Mouse (Mus musculus) right cerebral cortex, postnatal 10 days (tissue): Measurements from ENCODE around the gene Hp1bp3.

Experiments used
- DNase-seq, 2 experiments: peaks; one replicate each; pipeline ENCODE4 v3.0.0; 2021; ENCODE audit warnings: low spot score in 2 of 2

Gene Hp1bp3

GRCm38 (mm10) chr4:138216200-138216890, at the start of gene Hp1bp3:
Gene Hp1bp3, plus strand, starts transcription at chr4:138216296.
- DNase-seq: peak; percentile 81 to 82

- no peak for DNase-seq
These were observed 49.6 kb upstream of the Hp1bp3 start for GRCm38 (mm10) chr4:138166519-138166918.

DNA sequence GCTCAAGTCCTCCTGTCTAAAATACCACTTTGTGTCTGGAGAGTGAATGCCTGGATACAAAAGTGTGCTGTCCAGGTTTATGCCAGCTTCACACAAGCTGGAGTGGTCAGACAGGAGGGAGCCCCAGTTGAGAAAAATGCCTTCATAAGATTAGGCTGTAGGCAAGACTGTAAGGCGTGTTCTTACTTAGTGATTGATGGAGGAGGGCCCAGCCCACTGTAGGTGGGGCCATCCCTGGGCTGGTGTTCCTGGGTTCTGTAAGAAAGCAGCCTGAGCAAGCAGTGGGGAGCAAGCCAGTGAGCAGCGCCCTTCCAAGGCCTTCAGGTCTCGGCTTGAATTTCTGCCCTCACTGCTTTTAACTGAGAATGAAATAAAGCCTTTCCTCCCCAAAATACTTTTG, 47.9 kb upstream of the Hp1bp3 start:
- DNase-seq: no peak

- no peak for DNase-seq
These were observed 46.7 kb upstream of the Hp1bp3 start for GRCm38 (mm10) chr4:138169420-138169819.

DNA sequence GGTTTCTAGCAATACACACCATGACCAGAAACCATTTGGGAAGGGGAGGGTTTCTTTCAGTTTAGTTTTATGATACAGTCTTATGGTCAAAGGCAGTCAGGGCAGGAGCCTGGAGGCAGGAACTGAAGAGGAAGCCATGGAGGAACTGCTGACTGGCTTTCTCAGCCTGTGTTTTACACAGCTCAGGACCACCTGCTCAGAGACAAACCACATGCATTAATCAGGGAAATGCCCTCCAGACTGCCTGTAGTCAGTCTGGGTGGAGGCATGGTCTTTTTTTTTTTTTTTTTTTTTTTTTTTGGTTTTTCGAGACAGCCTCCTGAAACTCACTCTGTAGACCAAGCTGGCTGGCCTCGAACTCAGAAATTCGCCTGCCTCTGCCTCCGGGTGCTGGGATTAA, 43.4 kb upstream of the Hp1bp3 start:
- no peak for DNase-seq

DNA sequence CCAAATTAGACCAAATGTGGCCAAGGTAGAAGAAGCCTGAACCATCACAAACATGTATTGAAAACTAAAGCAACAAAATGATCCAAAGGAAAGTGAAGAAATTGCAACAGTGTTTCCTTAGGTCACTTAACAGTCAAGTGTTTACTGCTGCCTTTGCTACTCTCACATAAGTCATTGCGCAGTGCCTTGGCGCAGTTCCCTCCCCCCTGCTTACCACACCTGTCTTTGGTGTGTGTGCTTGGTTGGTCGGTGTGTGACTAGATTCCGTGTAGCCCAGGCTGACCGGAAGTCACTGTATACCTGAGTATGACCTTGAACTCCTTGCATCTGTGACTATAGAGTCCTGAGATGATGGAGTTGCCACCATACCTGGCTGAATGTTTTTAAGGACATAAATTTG, 36.7 kb upstream of the Hp1bp3 start:
- DNase-seq: no peak

- no peak for DNase-seq
These were observed 35.4 kb upstream of the Hp1bp3 start for GRCm38 (mm10) chr4:138180719-138181118.

- DNase-seq: no peak
These were observed 32.0 kb upstream of the Hp1bp3 start for GRCm38 (mm10) chr4:138184056-138184455.

GRCm38 (mm10) chr4:138184573-138184981, 31.5 kb upstream of the Hp1bp3 start:
- DNase-seq: no peak

GRCm38 (mm10) chr4:138185961-138186360, 30.1 kb upstream of the Hp1bp3 start:
- DNase-seq: no peak

DNA sequence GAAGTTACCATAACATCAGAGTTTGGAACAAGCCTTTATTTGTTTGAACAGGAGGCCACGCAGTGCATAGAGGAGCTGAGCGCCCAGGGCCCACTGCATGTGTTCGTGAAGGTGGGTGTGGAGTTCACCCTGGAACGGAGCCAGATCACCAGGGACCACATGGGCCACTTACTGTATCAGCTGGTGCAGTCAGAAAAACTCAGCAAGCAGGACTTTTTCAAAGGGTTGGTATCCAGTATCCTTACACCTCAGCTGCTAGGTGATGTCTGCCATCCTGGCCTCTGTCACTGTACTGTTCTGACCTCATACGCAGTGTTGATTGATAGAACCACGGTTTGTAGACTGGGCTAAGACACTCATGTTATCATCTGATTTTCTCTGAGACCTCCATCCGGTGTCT, 28.1 kb upstream of the Hp1bp3 start:
- no peak for DNase-seq

DNA sequence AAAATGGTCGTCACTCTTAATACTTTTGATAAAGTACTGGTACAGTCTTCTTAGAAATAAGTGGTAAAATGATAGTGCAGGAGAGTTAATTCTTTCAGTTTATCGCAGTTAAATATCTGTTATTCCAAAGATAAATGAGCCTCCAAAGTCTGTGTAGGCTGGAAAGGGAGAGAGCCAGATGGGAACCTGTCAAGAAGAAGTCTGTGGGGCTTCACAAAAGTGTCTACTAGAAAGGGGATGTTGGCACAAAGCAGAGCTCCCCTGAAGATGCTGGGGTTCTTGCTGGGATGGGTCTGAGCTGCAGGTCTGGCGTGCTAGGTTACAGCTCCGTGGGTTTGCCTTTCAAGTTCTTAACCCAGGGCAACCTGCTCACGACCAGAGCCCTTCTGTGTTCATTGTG, 23.5 kb upstream of the Hp1bp3 start:
- DNase-seq: no peak

DNA sequence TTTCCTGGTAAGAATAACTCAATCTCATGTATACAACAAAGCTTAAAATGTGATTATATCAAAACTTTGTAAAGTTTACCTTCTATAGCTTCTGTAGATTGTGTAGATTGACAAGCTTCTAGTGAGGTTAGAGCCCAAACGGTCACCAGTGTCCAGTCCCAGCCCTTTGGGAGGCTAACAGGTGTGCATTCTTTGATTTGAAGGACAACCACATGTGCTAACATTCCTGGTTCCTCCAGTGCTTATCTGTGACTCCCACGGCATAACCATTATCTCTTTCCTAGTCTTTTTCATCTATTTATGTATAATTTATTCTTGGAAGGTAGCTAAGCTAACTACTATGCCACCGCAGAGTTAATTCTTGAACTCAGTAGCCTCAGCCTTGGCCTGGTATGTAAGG, 15.3 kb upstream of the Hp1bp3 start:
- DNase-seq: no peak

GRCm38 (mm10) chr4:138201696-138202095, 14.4 kb upstream of the Hp1bp3 start:
- no peak for DNase-seq

GRCm38 (mm10) chr4:138210116-138210515, 6.0 kb upstream of the Hp1bp3 start:
- no peak for DNase-seq

GRCm38 (mm10) chr4:138213861-138214260, 2.2 kb upstream of the Hp1bp3 start:
- DNase-seq: no peak

GRCm38 (mm10) chr4:138215671-138216199, 361 bp upstream of the Hp1bp3 start:
- DNase-seq: no peak

GRCm38 (mm10) chr4:138216891-138217392, 846 bp downstream of the Hp1bp3 start:
- peak; percentile 99 for DNase-seq

- DNase-seq: no peak
These were observed 1.3 kb downstream of the Hp1bp3 start for GRCm38 (mm10) chr4:138217441-138217840.

DNA sequence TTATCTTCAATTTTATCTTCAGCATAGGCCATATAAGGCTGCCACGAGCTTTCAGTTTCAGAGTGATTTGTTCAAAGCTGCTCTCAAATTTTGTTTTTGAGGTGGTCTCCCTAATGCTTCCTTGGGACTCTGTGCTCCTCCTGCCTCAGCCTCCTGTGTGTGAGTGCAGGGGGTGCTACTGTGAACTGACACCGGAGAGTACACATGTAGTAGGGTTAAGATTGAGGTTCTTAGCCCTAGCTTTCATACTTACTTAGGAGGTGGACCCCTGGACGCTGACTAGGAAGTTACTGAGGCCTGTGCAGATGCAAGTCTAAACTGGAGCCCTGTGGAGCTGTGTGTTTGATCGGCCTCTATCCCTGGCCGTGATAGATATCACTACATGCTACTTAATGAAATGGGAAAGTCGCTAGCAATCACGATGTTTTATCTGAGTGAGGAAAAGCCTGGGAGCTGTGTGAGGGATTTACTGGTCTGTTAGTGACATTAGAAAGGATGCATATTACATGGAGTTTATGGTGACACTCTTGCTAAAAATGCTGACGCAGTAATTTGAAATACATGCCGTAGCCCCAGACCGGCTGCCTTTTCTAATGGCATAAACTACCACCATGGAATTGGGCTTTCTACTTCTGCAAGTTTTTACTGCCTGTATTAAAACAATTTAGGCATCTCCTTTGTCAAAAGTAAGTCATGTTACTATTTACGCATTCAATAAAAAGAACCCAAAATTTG, 2.0 kb downstream of the Hp1bp3 start:
- DNase-seq: no peak

DNA sequence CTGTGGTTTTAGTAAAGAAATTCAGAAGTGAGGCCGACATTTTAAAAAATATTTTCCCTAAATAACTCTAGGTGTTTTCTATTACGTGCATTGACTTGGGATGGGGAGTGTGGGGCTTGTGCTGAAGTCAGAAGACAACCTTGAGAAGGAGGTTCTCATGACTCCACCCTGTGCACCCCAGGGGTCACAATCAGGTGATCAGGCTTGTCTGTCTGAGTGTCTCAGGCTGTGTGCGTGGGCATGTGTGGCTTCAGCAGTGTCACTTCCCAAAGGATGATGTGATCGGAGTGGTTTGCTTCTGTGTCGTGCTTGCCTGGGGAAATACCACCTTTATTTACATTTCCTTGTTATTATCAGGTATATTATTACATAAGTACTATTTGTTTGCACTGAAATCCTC, 3.2 kb downstream of the Hp1bp3 start:
- no peak for DNase-seq

- DNase-seq: no peak
These were observed 4.7 kb downstream of the Hp1bp3 start for GRCm38 (mm10) chr4:138220761-138221160.

- DNase-seq: no peak
These were observed 5.3 kb downstream of the Hp1bp3 start for GRCm38 (mm10) chr4:138221406-138221805.
